Mouse (Mus musculus) stomach, postnatal 0 days (tissue): ENCODE measurements around the gene Msn.

Source experiments
- CTCF ChIP-seq: IDR thresholded peaks from 2 replicates; pipeline ENCODE4 v1.5.1; 2016; ENCODE audit warnings: antibody characterized with exemption, low read depth, mild to moderate bottlenecking, moderate library complexity
- EP300 ChIP-seq: optimal IDR thresholded peaks from 2 replicates; pipeline ENCODE3; 2016; ENCODE audit warnings: antibody characterized with exemption

DNA sequence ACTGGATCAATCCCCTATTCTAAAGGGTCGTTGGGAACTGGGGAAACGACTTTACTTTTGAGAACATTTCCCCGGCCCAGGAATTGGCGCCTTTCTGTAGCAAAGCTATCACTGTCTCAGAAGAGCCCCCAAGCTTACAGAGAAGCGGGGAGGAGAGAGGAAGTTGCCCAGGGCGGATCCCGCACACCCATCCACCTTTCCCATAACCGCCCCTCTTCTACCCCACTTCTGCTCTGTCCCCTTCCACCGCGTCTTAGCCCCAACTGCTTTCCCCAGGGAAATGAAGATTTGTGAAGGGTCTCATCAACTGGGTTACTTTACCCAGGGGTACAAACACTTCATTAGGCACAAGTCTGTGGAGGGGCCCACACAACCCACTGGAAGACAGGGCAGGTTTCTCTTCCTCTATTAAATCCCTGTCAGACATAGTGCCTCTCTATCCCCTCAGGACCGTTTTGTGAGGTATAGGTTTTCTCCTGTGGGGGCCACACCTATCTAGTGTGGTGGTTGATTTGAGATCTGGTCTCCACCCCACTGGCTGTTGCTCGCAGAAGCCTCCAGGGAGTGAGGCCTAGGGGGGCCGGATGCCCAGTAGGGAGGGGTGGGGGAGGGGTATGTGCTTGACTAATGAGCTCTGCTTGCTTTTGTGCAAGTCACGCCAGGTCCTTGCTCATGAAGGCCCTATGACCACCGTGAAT lies 820 bp downstream of the Msn start:
- no peak for TF ChIP-seq CTCF
- no peak for TF ChIP-seq EP300
